Mouse (Mus musculus): ENCODE measurements around the gene Ctnnbl1. TPM values are rescaled to one million over a fixed set of nuclear protein-coding genes. Genes with fewer than 3 reads are reported as not detected.

Ctnnbl1 gene
- polyA plus RNA-seq, 1 experiment from 2014 or later, result 36.3 TPM

DNA sequence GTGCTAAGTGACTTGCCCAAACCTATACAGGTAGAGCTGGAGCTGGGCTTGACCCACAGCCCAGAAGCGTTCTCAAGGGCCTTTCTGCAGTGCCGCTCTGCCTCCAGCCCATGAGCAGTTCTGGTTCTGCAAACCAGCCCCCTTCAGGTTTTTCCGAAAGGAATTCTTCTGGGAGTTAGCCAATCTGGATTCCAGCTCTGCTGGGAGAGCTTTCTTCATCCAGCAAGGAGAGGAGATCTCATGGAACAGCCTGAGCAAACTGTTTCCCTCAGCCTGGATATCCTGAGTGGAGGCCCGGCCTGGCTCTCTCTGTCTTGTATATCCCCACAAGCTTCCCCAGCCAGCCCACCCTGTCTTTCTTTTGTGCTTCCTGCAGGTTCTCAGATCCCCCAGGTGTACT is 75.9 kb downstream of the Ctnnbl1 start:
- WGBS (ENCODE audit: insufficient replicate concordance), result 92% methylated on average over 4 of the region's 4 CpGs
- peaks cover 21% of the 10 kb centered on the region for H3K4me1 ChIP-seq (ENCODE audit: control insufficient read depth, insufficient read depth, low read length)
- no peak overlapping the region for H3K4me3 ChIP-seq (ENCODE audit: low read depth, low read length)
- H3K27ac ChIP-seq (ENCODE audit: low read depth, low read length), result no peak overlapping the region
- no peak overlapping the region for H3K4me2 ChIP-seq
- no peak for ATAC-seq (replicated peaks; ENCODE audit: insufficient number of reproducible peaks, low FRiP score, low TSS enrichment)
- H3K9me3 ChIP-seq (replicated peaks; ENCODE audit: control insufficient read depth, low read length), result no peaks in the 10 kb centered on the region
- H3K27me3 ChIP-seq (ENCODE audit: control insufficient read depth, insufficient read depth, low read length), result no peaks in the 10 kb centered on the region; the same call in 1 of the 2 replicates
- no peaks in the 10 kb centered on the region for H3K36me3 ChIP-seq (ENCODE audit: control insufficient read depth, insufficient read depth, low read length)
- H3K9ac ChIP-seq (ENCODE audit: low read depth, low read length), result no peak overlapping the region

DNA sequence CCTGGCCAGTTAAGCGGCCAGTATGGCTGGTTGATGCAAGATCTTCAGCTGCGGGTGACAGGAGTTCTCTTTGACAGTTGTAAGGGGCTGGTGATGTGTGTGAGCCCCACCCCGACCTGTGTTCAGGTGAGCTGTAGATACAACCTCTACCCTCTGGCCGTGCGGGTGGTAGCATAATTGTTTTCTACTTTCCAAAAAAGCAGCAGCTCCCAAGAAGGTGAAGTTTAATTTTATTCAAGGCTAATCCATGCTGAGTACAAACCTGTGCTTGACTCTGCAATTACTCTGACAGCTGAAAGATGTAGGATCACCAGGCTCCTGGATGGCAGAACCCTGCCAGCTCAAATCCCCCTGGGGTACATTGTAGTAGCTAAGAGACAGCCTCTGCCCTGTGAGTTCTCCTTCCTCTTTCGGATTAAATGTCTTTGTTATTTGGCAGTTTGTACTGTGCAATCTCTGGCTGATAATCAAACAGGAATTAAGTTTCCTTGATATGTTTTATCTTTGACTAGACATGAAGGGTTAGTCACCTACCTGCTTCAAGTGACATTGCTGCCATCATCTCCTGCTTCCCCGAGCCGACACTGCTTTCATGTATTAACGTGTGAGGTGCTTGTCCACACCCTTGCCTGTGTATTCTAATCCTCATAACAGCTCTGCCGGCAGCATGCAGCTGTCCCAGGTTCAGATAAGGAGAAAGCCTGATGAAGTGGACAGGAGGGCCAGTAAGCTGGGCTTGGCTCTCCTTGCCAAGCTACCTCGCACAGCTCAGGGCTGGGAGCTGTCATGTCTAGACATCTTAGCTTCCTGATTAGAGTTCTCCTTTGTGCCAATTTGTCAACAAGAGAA is 77.1 kb downstream of the Ctnnbl1 start:
- H3K9ac ChIP-seq (ENCODE audit: low read depth, low read length), result no peak overlapping the region
- H3K27me3 ChIP-seq (ENCODE audit: control insufficient read depth, insufficient read depth, low read length), result no peaks in the 10 kb centered on the region; the same call in 1 of the 2 replicates
- ATAC-seq (replicated peaks; ENCODE audit: insufficient number of reproducible peaks, low FRiP score, low TSS enrichment), result no peak
- no peak overlapping the region for H3K4me3 ChIP-seq (ENCODE audit: low read depth, low read length)
- no peak overlapping the region for H3K27ac ChIP-seq (ENCODE audit: low read depth, low read length)
- 50% methylated on average over 11 of the region's 11 CpGs for WGBS (ENCODE audit: insufficient replicate concordance)
- H3K4me2 ChIP-seq, result no peak overlapping the region
- no peaks in the 10 kb centered on the region for H3K9me3 ChIP-seq (replicated peaks; ENCODE audit: control insufficient read depth, low read length)
- peaks cover 29% of the 10 kb centered on the region for H3K4me1 ChIP-seq (ENCODE audit: control insufficient read depth, insufficient read depth, low read length)
- H3K36me3 ChIP-seq (ENCODE audit: control insufficient read depth, insufficient read depth, low read length), result no peaks in the 10 kb centered on the region

DNA sequence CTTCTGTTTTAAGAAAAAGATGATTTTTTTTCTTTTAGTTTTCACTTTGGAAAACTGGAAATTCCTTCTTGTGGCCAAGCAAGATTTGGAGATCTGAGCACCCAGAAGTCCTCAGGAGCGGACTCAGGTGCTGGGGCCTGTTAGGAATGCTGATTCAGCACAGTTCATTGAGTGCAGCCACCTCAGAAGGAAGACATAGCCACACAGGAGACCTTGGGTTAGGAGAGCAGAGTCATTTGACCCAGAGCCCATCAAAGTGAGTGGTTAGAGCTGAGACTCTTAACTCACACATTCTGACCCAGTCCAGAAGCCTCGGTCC is 77.7 kb downstream of the Ctnnbl1 start:
- Histone ChIP-seq H3K27ac (ENCODE audit: low read depth, low read length) (no peak overlapping the region), H3K4me3 (ENCODE audit: low read depth, low read length) (no peak overlapping the region), H3K4me2 (no peak overlapping the region), H3K36me3 (ENCODE audit: control insufficient read depth, insufficient read depth, low read length) (no peaks in the 10 kb centered on the region), H3K9me3 (replicated peaks; ENCODE audit: control insufficient read depth, low read length) (no peaks in the 10 kb centered on the region), H3K27me3 (ENCODE audit: control insufficient read depth, insufficient read depth, low read length) (no peaks in the 10 kb centered on the region; the same call in 1 of the 2 replicates), H3K9ac (ENCODE audit: low read depth, low read length) (no peak overlapping the region), H3K4me1 (ENCODE audit: control insufficient read depth, insufficient read depth, low read length) (peaks cover 34% of the 10 kb centered on the region)
- ATAC-seq (replicated peaks; ENCODE audit: insufficient number of reproducible peaks, low FRiP score, low TSS enrichment), result no peak
- WGBS (ENCODE audit: insufficient replicate concordance), result 84% methylated on average over 2 of the region's 2 CpGs

DNA sequence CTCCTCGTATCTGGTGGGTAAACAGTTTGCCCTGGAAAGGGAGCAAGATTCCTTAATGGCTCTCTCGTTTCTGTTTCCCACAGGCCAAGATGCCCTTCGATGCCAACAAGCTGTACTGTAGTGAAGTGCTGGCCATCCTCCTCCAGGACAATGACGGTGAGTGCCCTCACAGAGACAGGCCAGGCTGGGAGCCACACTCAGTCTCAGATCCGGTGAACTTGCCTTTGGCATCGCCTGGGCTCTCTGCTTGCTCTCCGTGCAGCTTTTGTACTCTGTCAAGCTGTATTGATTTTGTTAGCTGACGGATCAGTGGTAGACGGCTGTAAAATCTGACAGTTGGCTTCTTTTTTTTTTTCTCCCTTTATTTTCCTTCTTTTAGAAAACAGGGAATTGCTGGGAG is 80.5 kb downstream of the Ctnnbl1 start:
- Histone ChIP-seq H3K4me3 (ENCODE audit: low read depth, low read length) (no peak overlapping the region), H3K9me3 (replicated peaks; ENCODE audit: control insufficient read depth, low read length) (no peaks in the 10 kb centered on the region), H3K9ac (ENCODE audit: low read depth, low read length) (no peak overlapping the region), H3K4me1 (ENCODE audit: control insufficient read depth, insufficient read depth, low read length) (peaks cover 39% of the 10 kb centered on the region), H3K4me2 (no peak overlapping the region), H3K36me3 (ENCODE audit: control insufficient read depth, insufficient read depth, low read length) (no peaks in the 10 kb centered on the region), H3K27ac (ENCODE audit: low read depth, low read length) (peak overlapping the region; percentile 70; the same call in 1 of the 2 replicates), H3K27me3 (ENCODE audit: control insufficient read depth, insufficient read depth, low read length) (no peaks in the 10 kb centered on the region)
- no peak for ATAC-seq (replicated peaks; ENCODE audit: insufficient number of reproducible peaks, low FRiP score, low TSS enrichment)
- 81% methylated on average over 9 of the region's 9 CpGs for WGBS (ENCODE audit: insufficient replicate concordance)

DNA sequence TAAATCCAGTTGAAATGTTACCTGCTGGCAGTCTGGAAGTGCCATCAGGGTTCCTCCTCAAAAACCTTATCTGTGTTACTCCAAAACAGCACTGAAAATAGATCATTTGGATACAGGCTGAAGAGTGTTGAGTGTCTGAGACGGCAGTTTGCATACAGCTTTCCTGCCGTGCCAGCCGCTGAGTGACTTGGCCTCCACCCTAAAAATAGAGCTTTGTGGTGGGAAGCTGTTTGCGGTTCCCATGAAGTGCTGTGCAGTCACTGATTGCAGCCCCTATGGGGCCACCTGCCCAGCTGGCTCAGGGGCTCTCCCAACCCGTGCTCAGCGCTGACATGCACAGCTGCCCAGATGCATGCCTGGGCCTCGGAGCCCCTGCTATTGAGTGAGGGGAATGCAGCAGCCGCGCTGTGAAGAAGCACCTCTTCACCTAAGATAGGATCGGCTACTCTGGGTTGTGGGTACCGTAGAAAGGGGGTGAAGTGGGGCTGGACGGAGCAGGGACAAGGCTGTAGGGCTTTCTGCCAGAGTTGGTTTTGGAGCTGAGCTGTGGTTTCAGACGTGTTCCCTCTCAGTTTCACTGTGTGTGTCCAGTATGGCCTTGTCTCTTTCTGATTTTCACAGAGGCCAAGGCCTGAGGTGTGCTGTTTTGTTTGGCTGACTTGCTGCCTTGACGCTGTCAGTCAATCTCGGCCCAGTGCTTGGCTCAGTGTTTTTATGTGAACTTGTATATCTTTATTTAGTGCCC is 81.5 kb downstream of the Ctnnbl1 start:
- no peak overlapping the region; the same call in 1 of the 2 replicates for H3K4me3 ChIP-seq (ENCODE audit: low read depth, low read length)

DNA sequence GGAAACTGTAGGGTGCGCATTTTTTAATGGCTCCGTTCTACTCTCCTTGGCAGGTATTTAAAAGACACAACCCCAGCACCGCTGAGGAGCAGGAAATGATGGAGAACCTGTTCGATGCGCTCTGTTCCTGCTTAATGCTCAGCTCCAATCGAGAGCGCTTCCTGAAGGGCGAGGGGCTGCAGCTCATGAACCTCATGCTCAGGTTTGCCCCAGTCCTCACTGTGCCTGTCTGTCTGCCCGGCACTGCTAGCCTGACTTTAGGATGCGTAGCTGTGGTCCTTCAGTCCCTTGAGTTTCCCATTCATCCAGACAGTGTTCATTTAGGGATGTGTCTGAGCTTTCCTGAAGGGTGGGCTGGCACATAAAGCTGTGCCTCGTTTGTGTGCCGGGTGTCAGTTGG is 82.2 kb downstream of the Ctnnbl1 start:
- H3K36me3 ChIP-seq (ENCODE audit: control insufficient read depth, insufficient read depth, low read length), result no peaks in the 10 kb centered on the region
- 91% methylated on average over 12 of the region's 12 CpGs for WGBS (ENCODE audit: insufficient replicate concordance)
- H3K4me2 ChIP-seq, result peak overlapping the region; percentile 46
- no peak overlapping the region for H3K4me3 ChIP-seq (ENCODE audit: low read depth, low read length)
- ATAC-seq (replicated peaks; ENCODE audit: insufficient number of reproducible peaks, low FRiP score, low TSS enrichment), result no peak
- H3K27me3 ChIP-seq (ENCODE audit: control insufficient read depth, insufficient read depth, low read length), result no peaks in the 10 kb centered on the region
- peak overlapping the region; percentile 70 for H3K27ac ChIP-seq (ENCODE audit: low read depth, low read length)
- H3K4me1 ChIP-seq (ENCODE audit: control insufficient read depth, insufficient read depth, low read length), result peaks cover 43% of the 10 kb centered on the region
- no peaks in the 10 kb centered on the region for H3K9me3 ChIP-seq (replicated peaks; ENCODE audit: control insufficient read depth, low read length)
- H3K9ac ChIP-seq (ENCODE audit: low read depth, low read length), result no peak overlapping the region

More for the DNA sequence above, 81.5 kb downstream of the Ctnnbl1 start:
- Histone ChIP-seq H3K4me2 (peak overlapping the region; percentile 46), H3K9me3 (replicated peaks; ENCODE audit: control insufficient read depth, low read length) (no peaks in the 10 kb centered on the region), H3K9ac (ENCODE audit: low read depth, low read length) (peak overlapping the region; percentile 59), H3K4me1 (ENCODE audit: control insufficient read depth, insufficient read depth, low read length) (peaks cover 42% of the 10 kb centered on the region), H3K27ac (ENCODE audit: low read depth, low read length) (peak overlapping the region; percentile 70), H3K36me3 (ENCODE audit: control insufficient read depth, insufficient read depth, low read length) (no peaks in the 10 kb centered on the region), H3K27me3 (ENCODE audit: control insufficient read depth, insufficient read depth, low read length) (no peaks in the 10 kb centered on the region)
- WGBS (ENCODE audit: insufficient replicate concordance), result 48% methylated on average over 15 of the region's 15 CpGs
- ATAC-seq (replicated peaks; ENCODE audit: insufficient number of reproducible peaks, low FRiP score, low TSS enrichment), result peak; percentile 46; the same call in 1 of the 2 replicates

DNA sequence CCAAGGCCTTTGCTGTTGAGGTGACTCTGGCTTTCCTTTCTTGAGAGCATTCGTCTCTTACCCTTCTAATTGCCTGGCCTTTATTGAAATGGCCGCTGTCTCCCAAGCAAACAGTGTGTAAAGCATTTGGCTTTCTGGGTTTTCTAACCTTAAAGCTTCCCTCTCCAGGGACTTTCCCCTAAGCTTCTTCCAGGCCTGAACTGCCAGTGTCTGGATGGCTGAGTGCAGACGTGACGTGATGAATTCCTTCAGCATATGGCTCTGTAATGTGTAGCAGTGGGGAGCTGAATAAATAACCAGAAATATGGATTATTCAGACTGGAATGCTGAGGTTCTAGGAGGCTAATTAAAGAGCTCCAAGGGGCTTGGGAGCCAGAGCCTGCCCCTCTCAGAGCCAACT is 84.1 kb downstream of the Ctnnbl1 start:
- Histone ChIP-seq H3K4me1 (ENCODE audit: control insufficient read depth, insufficient read depth, low read length) (peaks cover 37% of the 10 kb centered on the region), H3K4me2 (no peak overlapping the region)

DNA sequence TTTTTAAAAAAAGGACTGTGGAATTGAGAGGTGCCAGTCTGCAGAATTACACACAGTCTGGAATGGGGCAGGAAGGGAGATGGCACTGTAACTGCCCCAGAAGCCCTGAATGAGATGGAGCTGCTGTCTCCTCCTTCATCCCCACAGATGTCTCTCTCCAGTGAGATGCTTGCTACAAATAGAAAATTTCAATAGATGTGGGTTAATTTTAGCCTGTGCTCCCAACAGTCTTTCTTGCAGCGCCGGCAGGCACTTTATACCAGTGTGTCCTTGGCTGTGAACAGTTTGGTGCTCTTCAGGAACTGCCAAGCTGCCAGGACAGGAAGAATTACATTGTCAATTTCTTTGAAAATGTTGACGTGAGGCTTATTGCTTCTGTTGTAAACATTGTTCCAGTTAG is 86.3 kb downstream of the Ctnnbl1 start:
- H3K36me3 ChIP-seq (ENCODE audit: control insufficient read depth, insufficient read depth, low read length), result no peaks in the 10 kb centered on the region
- H3K9me3 ChIP-seq (replicated peaks; ENCODE audit: control insufficient read depth, low read length), result no peaks in the 10 kb centered on the region
- H3K4me3 ChIP-seq (ENCODE audit: low read depth, low read length), result no peak overlapping the region
- peaks cover 28% of the 10 kb centered on the region for H3K4me1 ChIP-seq (ENCODE audit: control insufficient read depth, insufficient read depth, low read length)
- H3K4me2 ChIP-seq, result peak overlapping the region; percentile 27; the same call in 1 of the 2 replicates
- no peaks in the 10 kb centered on the region for H3K27me3 ChIP-seq (ENCODE audit: control insufficient read depth, insufficient read depth, low read length)
- peak overlapping the region; percentile 60 for H3K27ac ChIP-seq (ENCODE audit: low read depth, low read length)
- H3K9ac ChIP-seq (ENCODE audit: low read depth, low read length), result no peak overlapping the region
- 46% methylated on average over 3 of the region's 3 CpGs for WGBS (ENCODE audit: insufficient replicate concordance)
- no peak for ATAC-seq (replicated peaks; ENCODE audit: insufficient number of reproducible peaks, low FRiP score, low TSS enrichment)

More for the DNA sequence above, 84.1 kb downstream of the Ctnnbl1 start:
- H3K27ac ChIP-seq (ENCODE audit: low read depth, low read length), result no peak overlapping the region
- WGBS (ENCODE audit: insufficient replicate concordance), result 76% methylated on average over 4 of the region's 4 CpGs
- no peaks in the 10 kb centered on the region for H3K27me3 ChIP-seq (ENCODE audit: control insufficient read depth, insufficient read depth, low read length)
- H3K4me3 ChIP-seq (ENCODE audit: low read depth, low read length), result no peak overlapping the region
- no peaks in the 10 kb centered on the region for H3K9me3 ChIP-seq (replicated peaks; ENCODE audit: control insufficient read depth, low read length)
- H3K36me3 ChIP-seq (ENCODE audit: control insufficient read depth, insufficient read depth, low read length), result no peaks in the 10 kb centered on the region
- H3K9ac ChIP-seq (ENCODE audit: low read depth, low read length), result no peak overlapping the region
- ATAC-seq (replicated peaks; ENCODE audit: insufficient number of reproducible peaks, low FRiP score, low TSS enrichment), result no peak

All from heart, embryonic 11.5 days (tissue).